Mouse (Mus musculus) kidney, embryonic 14.5 days (tissue): ENCODE results near the gene Tmtc1. TPM values are rescaled to one million over a fixed set of nuclear protein-coding genes. Genes with fewer than 3 reads are reported as not detected.
A peak's percentile ranks its signal among the peaks of the same experiment; 100 is the strongest.

Source experiments
- ATAC-seq: fragments of 200-750 bp; cut with Nextera tagmentation; 2 replicates; pipeline ENCODE4 v1.8.0; 2017; ENCODE audit warnings: moderate number of reproducible peaks, mild to moderate bottlenecking, moderate TSS enrichment, moderate library complexity; ENCODE audit not compliant: low FRiP score, low TSS enrichment
- H3K27ac ChIP-seq: fragments of 300-500 bp; sonication (generic); 2 replicates; pipeline ENCODE4 v1.5.1; 2014; ENCODE audit warnings: low read depth, mild to moderate bottlenecking, low read length, moderate library complexity, mixed read lengths
- H3K27me3 ChIP-seq: fragments of 300-500 bp; sonication (generic); 2 replicates; pipeline ENCODE4 v1.6.1; 2014; ENCODE audit warnings: mild to moderate bottlenecking, low read length; ENCODE audit not compliant: control insufficient read depth, insufficient read depth
- H3K36me3 ChIP-seq: fragments of 300-500 bp; sonication (generic); 2 replicates; pipeline ENCODE4 v1.6.1; 2014; ENCODE audit warnings: low read length, mixed read lengths; ENCODE audit not compliant: control insufficient read depth, insufficient read depth
- H3K4me1 ChIP-seq: fragments of 300-500 bp; sonication (generic); 2 replicates; pipeline ENCODE4 v1.6.1; 2014; ENCODE audit warnings: low read length, mixed read lengths; ENCODE audit not compliant: control insufficient read depth, insufficient read depth
- H3K4me2 ChIP-seq: fragments of 300-500 bp; sonication (generic); replicated peaks from 2 replicates; pipeline ENCODE4 v1.6.1; 2014; ENCODE audit warnings: low read depth, mild to moderate bottlenecking, low read length
- H3K4me3 ChIP-seq: fragments of 300-500 bp; sonication (generic); 2 replicates; pipeline ENCODE4 v1.5.1; 2014; ENCODE audit warnings: mild to moderate bottlenecking, low read length
- H3K9ac ChIP-seq: fragments of 300-500 bp; sonication (generic); 2 replicates; pipeline ENCODE4 v1.6.1; 2014; ENCODE audit warnings: low read depth, mild to moderate bottlenecking, low read length, moderate library complexity
- H3K9me3 ChIP-seq: fragments of 300-500 bp; sonication (generic); 2 replicates; pipeline ENCODE4 v1.6.1; 2016; ENCODE audit warnings: low read length; ENCODE audit not compliant: control insufficient read depth
- WGBS: fragments of 180-500 bp; shearing (Covaris S2); extraction: QIAGEN DNeasy Blood & Tissue Kit; methylation state at CpG from one replicate; pipeline ENCODE4 v1.1.7; 2014; 5-methylcytosine and 5-hydroxymethylcytosine counted together
- polyA plus RNA-seq: library from polyadenylated mRNA; unstranded; fragments of >200 nt; fragmentation: Nextera tagmentation; extraction: Ambion mirVana; gene quantifications from 2 replicates; pipeline ENCODE4 v1.2.1, GENCODE M21; 2014

Gene Tmtc1
- polyA plus RNA-seq, 1 experiment from 2014 or later, result 2.5 TPM

- H3K4me2 ChIP-seq, result no peak overlapping the region
- H3K27me3 ChIP-seq, result no peaks in the 10 kb centered on the region
- H3K9ac ChIP-seq, result no peak overlapping the region
- WGBS, result 31% methylated on average over 2 of the region's 2 CpGs
- 0 out of 2 replicates have a peak, but pooled peaks cover 3% of the 10 kb centered on the region for H3K4me1 ChIP-seq
- H3K4me3 ChIP-seq, result no peak overlapping the region
- H3K9me3 ChIP-seq, result no peaks in the 10 kb centered on the region
- no peak overlapping the region for H3K27ac ChIP-seq
- H3K36me3 ChIP-seq, result no peaks in the 10 kb centered on the region
- peak; percentile 71; the same call in 1 of the 2 replicates for ATAC-seq
These were observed 70.7 kb downstream of the Tmtc1 start for GRCm38 (mm10) chr6:148373444-148373843.

GRCm38 (mm10) chr6:148371223-148371622, 73.0 kb downstream of the Tmtc1 start:
- Histone ChIP-seq H3K9ac (no peak overlapping the region), H3K9me3 (no peaks in the 10 kb centered on the region), H3K27me3 (no peaks in the 10 kb centered on the region), H3K36me3 (no peaks in the 10 kb centered on the region), H3K27ac (no peak overlapping the region), H3K4me3 (no peak overlapping the region), H3K4me2 (no peak overlapping the region), H3K4me1 (0 out of 2 replicates have a peak, but pooled peaks cover 3% of the 10 kb centered on the region)
- ATAC-seq, result no peak

GRCm38 (mm10) chr6:148367094-148367539, 77.1 kb downstream of the Tmtc1 start:
- Histone ChIP-seq H3K4me2 (no peak overlapping the region), H3K4me1 (no peaks in the 10 kb centered on the region), H3K9me3 (no peaks in the 10 kb centered on the region), H3K4me3 (no peak overlapping the region), H3K27ac (peak overlapping the region; percentile 3; the same call in 1 of the 2 replicates), H3K36me3 (no peaks in the 10 kb centered on the region), H3K9ac (no peak overlapping the region), H3K27me3 (no peaks in the 10 kb centered on the region)
- 5% methylated on average over 4 of the region's 4 CpGs for WGBS
- ATAC-seq, result peak; percentile 79

- H3K27me3 ChIP-seq, result no peaks in the 10 kb centered on the region
- H3K9me3 ChIP-seq, result no peaks in the 10 kb centered on the region
- no peak overlapping the region; the same call in 1 of the 2 replicates for H3K27ac ChIP-seq
- H3K36me3 ChIP-seq, result no peaks in the 10 kb centered on the region
- peak; percentile 54; the same call in 1 of the 2 replicates for ATAC-seq
- no peak overlapping the region for H3K4me2 ChIP-seq
- no peak overlapping the region for H3K9ac ChIP-seq
- no peaks in the 10 kb centered on the region for H3K4me1 ChIP-seq
- no peak overlapping the region for H3K4me3 ChIP-seq
- 55% methylated on average over 1 of the region's 1 CpGs for WGBS
These were observed 77.6 kb downstream of the Tmtc1 start for GRCm38 (mm10) chr6:148366629-148367028.

- Histone ChIP-seq H3K4me2 (no peak overlapping the region), H3K9me3 (no peaks in the 10 kb centered on the region), H3K36me3 (no peaks in the 10 kb centered on the region), H3K4me1 (no peaks in the 10 kb centered on the region), H3K9ac (no peak overlapping the region), H3K27me3 (no peaks in the 10 kb centered on the region), H3K27ac (no peak overlapping the region; the same call in 1 of the 2 replicates), H3K4me3 (no peak overlapping the region)
- WGBS, result 39% methylated on average over 1 of the region's 1 CpGs
- ATAC-seq, result no peak
These were observed 81.0 kb downstream of the Tmtc1 start for GRCm38 (mm10) chr6:148363162-148363561.

- Histone ChIP-seq H3K4me2 (no peak overlapping the region), H3K27me3 (no peaks in the 10 kb centered on the region), H3K9me3 (no peaks in the 10 kb centered on the region), H3K4me1 (no peaks in the 10 kb centered on the region), H3K36me3 (no peaks in the 10 kb centered on the region), H3K4me3 (no peak overlapping the region), H3K27ac (peak overlapping the region; percentile 27; the same call in 1 of the 2 replicates), H3K9ac (no peak overlapping the region)
- WGBS, result 62% methylated on average over 3 of the region's 3 CpGs
- no peak for ATAC-seq
These were observed 81.7 kb downstream of the Tmtc1 start for GRCm38 (mm10) chr6:148362475-148362874.

- Histone ChIP-seq H3K4me3 (no peak overlapping the region), H3K9me3 (peaks cover 3% of the 10 kb centered on the region), H3K4me1 (no peaks in the 10 kb centered on the region), H3K36me3 (no peaks in the 10 kb centered on the region; the same call in 1 of the 2 replicates), H3K27ac (no peak overlapping the region), H3K9ac (no peak overlapping the region), H3K27me3 (no peaks in the 10 kb centered on the region), H3K4me2 (no peak overlapping the region)
- no peak for ATAC-seq
- 77% methylated on average over 7 of the region's 7 CpGs for WGBS
These were observed 84.8 kb downstream of the Tmtc1 start for GRCm38 (mm10) chr6:148359348-148359905.

GRCm38 (mm10) chr6:148358580-148359246, 85.5 kb downstream of the Tmtc1 start:
- no peak overlapping the region for H3K4me2 ChIP-seq
- no peaks in the 10 kb centered on the region for H3K27me3 ChIP-seq
- peaks cover 8% of the 10 kb centered on the region for H3K9me3 ChIP-seq
- no peaks in the 10 kb centered on the region; the same call in 1 of the 2 replicates for H3K36me3 ChIP-seq
- H3K27ac ChIP-seq, result no peak overlapping the region
- 51% methylated on average over 8 of the region's 12 CpGs for WGBS
- no peaks in the 10 kb centered on the region for H3K4me1 ChIP-seq
- H3K9ac ChIP-seq, result no peak overlapping the region
- no peak for ATAC-seq
- no peak overlapping the region for H3K4me3 ChIP-seq

- H3K4me2 ChIP-seq, result no peak overlapping the region
- no peak overlapping the region for H3K4me3 ChIP-seq
- H3K27ac ChIP-seq, result no peak overlapping the region
- no peaks in the 10 kb centered on the region; the same call in 1 of the 2 replicates for H3K36me3 ChIP-seq
- ATAC-seq, result no peak
- H3K9me3 ChIP-seq, result peaks cover 8% of the 10 kb centered on the region
- H3K27me3 ChIP-seq, result no peaks in the 10 kb centered on the region
- no peaks in the 10 kb centered on the region for H3K4me1 ChIP-seq
- H3K9ac ChIP-seq, result no peak overlapping the region
These were observed 88.0 kb downstream of the Tmtc1 start for GRCm38 (mm10) chr6:148356141-148356540.
